Mouse (Mus musculus) G1E (cell line): ENCODE data around the gene Slc39a8. TPM values are rescaled to one million over a fixed set of nuclear protein-coding genes. Genes with fewer than 3 reads are reported as not detected.

Experiments used
- ATAC-seq: 2 replicates; pipeline ENCODE4 v1.8.0; 2016; ENCODE audit warnings: mild to moderate bottlenecking; ENCODE audit not compliant: insufficient number of reproducible peaks, poor library complexity, low FRiP score, severe bottlenecking; ENCODE audit errors: extremely low read depth
- DNase-seq: peaks from one replicate; pipeline ENCODE4 v3.0.0; 2012; ENCODE audit warnings: low spot score
- H3K27me3 ChIP-seq: 2 replicates; pipeline ENCODE4 v1.6.1; 2012; ENCODE audit warnings: mild to moderate bottlenecking, low read length, inconsistent platforms; ENCODE audit not compliant: insufficient read depth
- H3K36me3 ChIP-seq: replicated peaks from 2 replicates; pipeline ENCODE3; 2012; ENCODE audit warnings: mild to moderate bottlenecking, inconsistent platforms
- H3K4me1 ChIP-seq: 2 replicates; pipeline ENCODE4 v1.6.1; 2012; ENCODE audit warnings: low read depth, low read length, inconsistent platforms, mixed read lengths; ENCODE audit not compliant: insufficient read depth
- H3K4me3 ChIP-seq: 2 replicates; pipeline ENCODE4 v1.5.1; 2012; ENCODE audit warnings: low read depth, mild to moderate bottlenecking, inconsistent platforms, low read length, moderate library complexity, mixed read lengths
- H3K9me3 ChIP-seq: replicated peaks from 2 replicates; pipeline ENCODE4 v1.6.1; 2012; ENCODE audit warnings: inconsistent platforms
- CTCF ChIP-seq: IDR thresholded peaks from 2 replicates; pipeline ENCODE4 v1.5.1; 2012; ENCODE audit warnings: low read depth, low read length, inconsistent platforms, mixed read lengths
- GATA1 ChIP-seq: IDR thresholded peaks from 2 replicates; pipeline ENCODE4 v1.6.1; 2012; ENCODE audit warnings: borderline replicate concordance, low read length, inconsistent platforms, mixed read lengths
- GATA2 ChIP-seq: IDR thresholded peaks from 2 replicates; pipeline ENCODE4 v1.6.1; 2012; ENCODE audit warnings: low read depth, low read length, inconsistent platforms, borderline replicate concordance
- POLR2AphosphoS5 ChIP-seq: IDR thresholded peaks from 2 replicates; pipeline ENCODE4 v1.6.1; 2012; ENCODE audit warnings: low read depth, low read length, inconsistent platforms; ENCODE audit not compliant: insufficient replicate concordance
- TAL1 ChIP-seq: conservative IDR thresholded peaks from 2 replicates; pipeline ENCODE4 v1.6.1; 2012; ENCODE audit warnings: low read depth, low read length, inconsistent platforms, mixed read lengths
- polyA plus RNA-seq: library from polyadenylated mRNA; stranded (reverse); fragments of >175 nt; gene quantifications from 2 replicates; pipeline ENCODE4 v1.2.3, GENCODE M21; 2012
- total RNA-seq, 2 experiments: library from RNA; stranded (forward) in 1 of 2; stranded (reverse) in 1 of 2; fragments of 200-1000 nt in 1 of 2; fragments of >200 nt in 1 of 2; fragmentation: Nextera tagmentation in 1 of 2; gene quantifications; 2 replicates each; pipeline ENCODE4 v1.2.3; 2014 to 2017

The Slc39a8 gene
- total and polyA plus RNA-seq, 3 experiments, result 23.9 to 121 (median 68.2) TPM

DNA sequence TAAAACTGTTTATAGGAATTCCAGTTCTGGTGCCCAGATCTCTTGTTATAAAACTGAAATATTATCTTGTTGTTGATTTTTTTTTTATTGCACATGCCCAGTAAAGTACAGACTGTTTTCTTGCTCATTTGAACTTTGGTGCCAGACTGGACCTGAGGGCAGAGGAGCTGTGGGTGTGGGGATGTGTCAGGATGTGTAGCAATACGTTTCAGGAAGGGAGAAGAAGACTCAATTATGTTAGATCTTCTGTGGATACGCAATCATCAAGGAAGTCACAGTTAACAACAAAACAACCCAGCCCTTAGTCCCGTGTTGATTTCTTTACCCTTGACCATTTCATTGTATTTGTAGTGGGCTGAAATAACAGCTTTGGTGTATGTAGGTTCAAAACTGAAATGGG lies 81.9 kb downstream of the Slc39a8 start:
- Histone ChIP-seq H3K9me3 (no peaks in the 10 kb centered on the region), H3K27me3 (peaks cover 9% of the 10 kb centered on the region), H3K36me3 (no peaks in the 10 kb centered on the region), H3K4me3 (no peak overlapping the region), H3K4me1 (no peaks in the 10 kb centered on the region)
- DNase-seq, result no peak
- no peak for TF ChIP-seq GATA1
- no peak for TF ChIP-seq TAL1
- no peak for TF ChIP-seq POLR2AphosphoS5
- TF ChIP-seq GATA2, result no peak
- no peak for TF ChIP-seq CTCF
- no peak for ATAC-seq

DNA sequence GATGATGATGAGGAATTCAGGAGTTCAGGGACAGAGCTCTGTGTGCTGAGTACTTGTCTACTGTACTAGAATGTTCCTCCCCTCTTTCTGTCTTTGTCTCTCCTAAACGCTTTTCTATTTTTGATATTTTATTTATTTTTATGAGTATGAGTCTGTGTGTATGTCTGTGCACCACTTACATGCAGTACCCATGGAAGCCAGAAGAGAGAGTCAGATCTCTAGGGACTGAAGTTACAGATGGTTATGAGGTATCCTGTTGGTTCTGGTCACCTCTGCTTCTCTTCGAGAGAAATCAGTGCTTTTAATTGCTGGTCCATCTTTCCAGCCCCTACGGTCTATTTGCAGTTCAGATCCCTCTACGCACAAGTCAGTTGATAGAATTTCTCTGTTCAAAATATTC lies 90.9 kb downstream of the Slc39a8 start:
- H3K36me3 ChIP-seq, result no peaks in the 10 kb centered on the region
- 0 out of 2 replicates have a peak, but pooled peaks cover 2% of the 10 kb centered on the region for H3K4me1 ChIP-seq
- no peak for TF ChIP-seq TAL1
- no peak for DNase-seq
- H3K4me3 ChIP-seq, result no peak overlapping the region
- peaks cover 4% of the 10 kb centered on the region; the same call in 1 of the 2 replicates for H3K27me3 ChIP-seq
- no peaks in the 10 kb centered on the region for H3K9me3 ChIP-seq
- no peak for ATAC-seq

DNA sequence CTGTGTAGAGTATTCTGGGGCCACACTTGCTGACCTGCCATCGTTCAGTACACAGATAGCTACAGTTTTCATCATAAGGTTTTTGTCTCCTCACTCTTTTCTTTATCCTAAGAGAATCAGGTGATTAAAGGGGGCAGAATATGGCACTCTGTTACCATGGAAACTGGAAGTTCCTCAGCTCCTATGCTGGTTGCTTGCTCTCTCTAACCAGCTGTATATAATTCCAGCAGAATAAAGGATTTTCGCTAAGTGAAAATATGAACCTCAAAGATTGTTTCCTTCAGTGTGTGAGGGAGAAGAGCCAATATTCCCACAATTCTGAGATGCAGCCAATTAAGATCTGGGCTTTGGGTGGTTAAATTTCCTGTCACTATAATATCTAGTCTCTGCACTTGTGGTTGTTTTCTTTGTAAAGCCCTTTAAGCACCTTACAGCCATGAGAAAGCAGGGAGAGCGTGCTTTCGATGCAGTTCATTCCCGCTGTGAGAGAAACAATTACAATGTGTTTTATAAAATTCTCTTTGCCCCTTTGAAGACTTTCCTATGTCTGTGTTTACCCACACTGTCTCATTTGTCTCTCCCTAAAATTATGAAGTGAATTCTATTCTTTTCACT lies 93.6 kb downstream of the Slc39a8 start:
- ATAC-seq, result no peak
- Histone ChIP-seq H3K36me3 (no peaks in the 10 kb centered on the region), H3K27me3 (peaks cover 8% of the 10 kb centered on the region), H3K4me3 (no peak overlapping the region), H3K4me1 (0 out of 2 replicates have a peak, but pooled peaks cover 2% of the 10 kb centered on the region), H3K9me3 (no peaks in the 10 kb centered on the region)
- TF ChIP-seq TAL1 (no peak), CTCF (no peak), POLR2AphosphoS5 (no peak), GATA2 (no peak), GATA1 (no peak)
- DNase-seq, result no peak

DNA sequence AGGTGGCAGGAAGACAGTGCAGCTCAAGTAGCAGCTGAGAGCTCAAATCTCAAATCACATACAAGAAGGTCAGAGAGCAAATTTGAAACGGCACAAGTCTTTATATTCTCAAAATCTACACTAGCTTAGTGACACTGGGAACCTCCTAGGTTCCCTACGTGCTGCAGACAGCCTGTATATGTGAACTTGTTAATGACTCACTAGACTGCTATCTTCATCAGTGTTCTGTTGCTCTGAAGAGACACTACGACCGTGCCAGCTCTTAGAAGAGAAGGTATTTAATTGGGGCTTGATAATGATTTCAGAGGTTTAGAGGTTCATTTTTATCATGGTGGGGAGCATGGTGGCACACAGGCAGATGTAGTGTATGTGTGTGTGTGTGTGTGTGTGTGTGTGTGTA lies 94.2 kb downstream of the Slc39a8 start:
- TF ChIP-seq GATA2 (no peak), CTCF (no peak), TAL1 (no peak)
- H3K4me1 ChIP-seq, result 0 out of 2 replicates have a peak, but pooled peaks cover 2% of the 10 kb centered on the region
- ATAC-seq (no peak), DNase-seq (no peak)
- H3K4me3 ChIP-seq, result no peak overlapping the region
- peaks cover 8% of the 10 kb centered on the region; the same call in 1 of the 2 replicates for H3K27me3 ChIP-seq
- H3K9me3 ChIP-seq, result no peaks in the 10 kb centered on the region
- no peaks in the 10 kb centered on the region for H3K36me3 ChIP-seq

DNA sequence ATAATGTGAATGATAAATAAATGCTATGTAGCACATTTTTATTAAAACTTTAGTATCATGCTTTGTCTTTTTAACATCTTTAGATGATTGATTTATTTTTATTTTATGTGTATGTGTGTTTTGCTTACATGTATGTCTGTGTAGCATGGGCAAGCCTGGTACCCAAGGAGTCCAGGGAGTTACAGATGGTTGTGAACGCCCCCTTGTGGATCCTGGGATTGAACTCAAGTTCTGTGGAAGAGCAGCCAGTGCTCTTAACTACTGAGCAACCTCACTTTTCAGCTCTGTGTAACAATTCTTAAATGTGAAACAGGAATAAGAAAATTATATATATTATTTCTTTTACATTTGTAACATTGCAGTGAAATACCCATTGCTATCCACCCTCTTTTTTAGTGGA lies 101.7 kb downstream of the Slc39a8 start:
- no peaks in the 10 kb centered on the region for H3K36me3 ChIP-seq
- peaks cover 1% of the 10 kb centered on the region for H3K27me3 ChIP-seq
- no peaks in the 10 kb centered on the region for H3K4me1 ChIP-seq
- no peaks in the 10 kb centered on the region for H3K9me3 ChIP-seq
- ATAC-seq (no peak), DNase-seq (no peak)
- no peak for TF ChIP-seq POLR2AphosphoS5
- TF ChIP-seq CTCF, result no peak
- TF ChIP-seq GATA1, result no peak
- no peak for TF ChIP-seq TAL1
- TF ChIP-seq GATA2, result no peak
- H3K4me3 ChIP-seq, result no peak overlapping the region

DNA sequence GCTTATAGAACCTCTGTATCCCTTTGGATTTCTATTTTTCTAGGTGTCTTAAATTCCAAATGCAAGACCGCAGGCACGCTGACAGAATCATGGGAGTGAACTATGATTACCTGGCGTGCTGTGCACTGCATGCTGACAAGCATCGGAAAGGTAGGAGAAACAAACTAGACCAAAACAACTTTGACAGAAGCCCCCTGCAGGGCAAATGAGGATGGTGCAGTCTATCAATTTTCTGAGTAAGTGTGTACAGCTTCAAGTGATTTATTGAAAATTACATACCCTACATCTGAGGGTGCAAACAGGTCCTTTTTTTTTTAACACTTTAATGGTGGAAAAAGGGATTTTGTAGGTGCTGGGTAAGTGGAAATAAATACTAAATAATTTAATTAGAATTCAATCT lies 103.1 kb downstream of the Slc39a8 start:
- H3K9me3 ChIP-seq, result no peaks in the 10 kb centered on the region
- TF ChIP-seq GATA1, result no peak
- peak; percentile 35; the same call in 1 of the 2 replicates for TF ChIP-seq CTCF
- H3K27me3 ChIP-seq, result no peaks in the 10 kb centered on the region; the same call in 1 of the 2 replicates
- DNase-seq (peak; percentile 4), ATAC-seq (peak; percentile 54; the same call in 1 of the 2 replicates)
- H3K4me3 ChIP-seq, result no peak overlapping the region
- H3K36me3 ChIP-seq, result no peaks in the 10 kb centered on the region
- H3K4me1 ChIP-seq, result no peaks in the 10 kb centered on the region

DNA sequence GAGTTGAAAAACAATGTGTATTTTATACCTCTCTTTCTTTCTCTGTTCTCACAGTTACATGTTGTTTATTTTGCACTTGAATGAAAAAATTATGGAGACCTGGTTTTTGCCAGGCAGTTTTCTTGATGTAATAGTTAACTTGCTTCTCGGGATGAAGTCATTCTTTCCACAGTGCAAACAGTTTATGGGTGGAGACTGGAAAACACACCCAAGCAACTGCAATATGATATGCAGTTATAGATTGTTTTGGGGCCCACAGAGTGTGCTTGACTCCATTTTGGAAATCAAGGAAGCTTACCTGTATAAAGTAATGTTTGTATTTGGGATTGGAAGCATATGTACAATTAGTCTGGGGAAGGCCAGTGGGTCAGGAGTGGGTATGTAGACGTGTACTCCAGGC lies 112.4 kb downstream of the Slc39a8 start:
- H3K4me3 ChIP-seq, result no peak overlapping the region
- no peaks in the 10 kb centered on the region for H3K9me3 ChIP-seq
- ATAC-seq (no peak), DNase-seq (no peak)
- TF ChIP-seq GATA2 (no peak), POLR2AphosphoS5 (no peak), GATA1 (no peak), TAL1 (no peak), CTCF (no peak)
- H3K36me3 ChIP-seq, result no peaks in the 10 kb centered on the region
- H3K27me3 ChIP-seq, result 0 out of 2 replicates have a peak, but pooled peaks cover 2% of the 10 kb centered on the region
- no peaks in the 10 kb centered on the region for H3K4me1 ChIP-seq

Other genes with a start within 250 kb of the Slc39a8 start
- 11.0 and 14.5 TPM in 2 replicates for gene Nfkb1, start 133.7 kb upstream of the Slc39a8 start, total RNA-seq (2014; fragmentation: Nextera tagmentation)
- 3.8 TPM in 2 replicates for gene Nfkb1, start 133.7 kb upstream of the Slc39a8 start, total RNA-seq (2017)
- gene Nfkb1, start 133.7 kb upstream of the Slc39a8 start, polyA plus RNA-seq, result 2.7 and 3.5 TPM in 2 replicates